Mouse (Mus musculus) midbrain, embryonic 16.5 days (tissue): Measurements from ENCODE around the gene Fgfr2. TPM values are rescaled to one million over a fixed set of nuclear protein-coding genes. Genes with fewer than 3 reads are reported as not detected.

Experiments
- ATAC-seq: fragments of 200-750 bp; cut with Nextera tagmentation; 2 replicates; pipeline ENCODE4 v1.8.0; 2017; ENCODE audit warnings: moderate TSS enrichment
- H3K27ac ChIP-seq: fragments of 300-500 bp; sonication (generic); 2 replicates; pipeline ENCODE4 v1.5.1; 2014; ENCODE audit warnings: mild to moderate bottlenecking, low read length, mixed read lengths
- H3K27me3 ChIP-seq: fragments of 300-500 bp; sonication (generic); 2 replicates; pipeline ENCODE4 v1.6.1; 2014; ENCODE audit warnings: low read depth, low read length, mixed read lengths; ENCODE audit not compliant: control insufficient read depth, insufficient read depth
- H3K36me3 ChIP-seq: fragments of 300-500 bp; sonication (generic); 2 replicates; pipeline ENCODE4 v1.6.1; 2014; ENCODE audit warnings: mild to moderate bottlenecking, low read length, moderate library complexity, mixed read lengths; ENCODE audit not compliant: control insufficient read depth, insufficient read depth
- H3K4me1 ChIP-seq: fragments of 300-500 bp; sonication (generic); 2 replicates; pipeline ENCODE4 v1.6.1; 2014; ENCODE audit warnings: mild to moderate bottlenecking, low read length, mixed read lengths; ENCODE audit not compliant: control insufficient read depth, insufficient read depth
- H3K4me2 ChIP-seq: fragments of 300-500 bp; sonication (generic); 2 replicates; pipeline ENCODE4 v1.6.1; 2014; ENCODE audit warnings: mild to moderate bottlenecking, low read length, mixed read lengths
- H3K4me3 ChIP-seq: fragments of 300-500 bp; sonication (generic); 2 replicates; pipeline ENCODE4 v1.5.1; 2014; ENCODE audit warnings: low read depth, mild to moderate bottlenecking, low read length, moderate library complexity, mixed read lengths
- H3K9ac ChIP-seq: fragments of 300-500 bp; sonication (generic); 2 replicates; pipeline ENCODE4 v1.6.1; 2014; ENCODE audit warnings: low read depth, low read length, mixed read lengths
- H3K9me3 ChIP-seq: fragments of 300-500 bp; sonication (generic); replicated peaks from 2 replicates; pipeline ENCODE4 v1.6.1; 2014; ENCODE audit warnings: mild to moderate bottlenecking, low read length, mixed read lengths; ENCODE audit not compliant: control insufficient read depth, poor library complexity, severe bottlenecking
- WGBS: fragments of 180-500 bp; shearing (Covaris S2); extraction: QIAGEN DNeasy Blood & Tissue Kit; methylation state at CpG from one replicate; pipeline ENCODE4 v1.1.7; 2014; 5-methylcytosine and 5-hydroxymethylcytosine counted together
- polyA plus RNA-seq: library from polyadenylated mRNA; unstranded; fragments of >200 nt; fragmentation: Nextera tagmentation; extraction: Ambion mirVana; gene quantifications from 2 replicates; pipeline ENCODE4 v1.2.1, GENCODE M21; 2015

The Fgfr2 gene
- polyA plus RNA-seq, 1 experiment from 2014 or later, result 23.8 TPM

DNA sequence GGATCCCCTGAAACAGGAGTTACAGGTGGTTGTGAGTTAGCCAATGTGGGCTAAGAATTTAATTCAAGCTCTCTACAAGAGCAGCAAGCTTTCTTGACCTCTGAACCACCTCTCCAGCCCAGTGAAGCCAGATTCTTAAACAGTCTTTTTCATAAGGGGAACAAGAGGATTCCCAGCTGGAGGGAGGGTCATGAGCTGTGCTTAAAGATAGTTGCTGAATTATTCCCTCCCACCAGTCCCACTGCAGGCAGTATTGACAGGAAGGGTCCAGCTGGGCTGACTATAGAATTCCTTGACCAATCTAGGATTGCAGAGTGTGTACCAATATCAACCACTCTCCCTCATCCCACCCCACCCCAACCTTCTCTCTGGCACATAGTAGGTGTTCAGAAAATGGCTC lies 654.8 kb downstream of the Fgfr2 start:
- H3K27ac ChIP-seq, result no peak overlapping the region
- no peak overlapping the region for H3K4me3 ChIP-seq
- no peak for ATAC-seq
- no peak overlapping the region for H3K4me2 ChIP-seq
- no peaks in the 10 kb centered on the region for H3K27me3 ChIP-seq
- no peaks in the 10 kb centered on the region for H3K9me3 ChIP-seq
- no peaks in the 10 kb centered on the region for H3K4me1 ChIP-seq
- H3K36me3 ChIP-seq, result no peaks in the 10 kb centered on the region
- H3K9ac ChIP-seq, result no peak overlapping the region

DNA sequence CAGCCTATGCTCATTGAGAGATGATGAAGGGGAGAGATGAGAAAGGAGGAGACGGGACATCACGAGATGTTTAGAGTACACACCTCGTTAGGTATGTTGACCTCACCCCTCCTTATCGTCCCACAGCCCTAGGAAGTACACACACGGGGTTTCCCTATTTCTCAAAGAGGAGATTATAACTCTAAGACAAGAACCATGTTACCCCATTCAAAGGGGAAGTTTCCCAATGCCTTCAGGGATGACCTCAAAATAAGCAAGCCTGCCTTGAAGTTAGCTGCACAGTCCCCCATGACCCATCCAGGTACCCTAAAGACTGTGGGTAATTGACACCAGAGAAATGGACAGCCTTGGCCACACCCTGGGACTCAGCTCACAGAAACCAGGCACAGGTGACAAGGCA lies 657.3 kb downstream of the Fgfr2 start:
- WGBS, result 93% methylated on average over 5 of the region's 5 CpGs
- Histone ChIP-seq H3K4me2 (no peak overlapping the region), H3K9me3 (no peaks in the 10 kb centered on the region), H3K4me1 (no peaks in the 10 kb centered on the region), H3K4me3 (no peak overlapping the region), H3K27ac (no peak overlapping the region), H3K9ac (no peak overlapping the region), H3K27me3 (no peaks in the 10 kb centered on the region), H3K36me3 (no peaks in the 10 kb centered on the region)
- ATAC-seq, result no peak

DNA sequence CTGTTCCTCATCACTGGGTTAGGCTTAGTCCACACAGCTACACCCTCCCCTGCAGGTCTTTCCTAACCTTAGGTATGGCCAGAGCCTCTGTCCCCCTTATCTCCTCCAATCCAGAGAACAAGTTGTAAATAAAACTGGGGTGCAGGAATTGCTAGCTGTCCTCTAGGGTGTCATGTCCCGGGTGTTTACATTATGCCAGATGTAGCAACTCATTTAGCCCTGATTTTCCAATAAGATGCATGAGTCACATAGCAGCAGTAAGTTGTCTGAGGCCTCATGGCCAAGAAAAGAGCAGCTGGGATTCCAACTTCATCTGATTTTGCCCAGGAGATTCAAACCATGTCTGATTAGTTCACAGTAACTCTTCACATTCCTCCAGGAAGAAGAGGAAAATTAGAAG lies 658.3 kb downstream of the Fgfr2 start:
- Histone ChIP-seq H3K9me3 (no peaks in the 10 kb centered on the region), H3K9ac (no peak overlapping the region), H3K27ac (no peak overlapping the region), H3K36me3 (no peaks in the 10 kb centered on the region), H3K27me3 (no peaks in the 10 kb centered on the region), H3K4me3 (no peak overlapping the region), H3K4me1 (no peaks in the 10 kb centered on the region), H3K4me2 (no peak overlapping the region)
- no peak for ATAC-seq
- WGBS, result 92% methylated on average over 1 of the region's 1 CpGs

DNA sequence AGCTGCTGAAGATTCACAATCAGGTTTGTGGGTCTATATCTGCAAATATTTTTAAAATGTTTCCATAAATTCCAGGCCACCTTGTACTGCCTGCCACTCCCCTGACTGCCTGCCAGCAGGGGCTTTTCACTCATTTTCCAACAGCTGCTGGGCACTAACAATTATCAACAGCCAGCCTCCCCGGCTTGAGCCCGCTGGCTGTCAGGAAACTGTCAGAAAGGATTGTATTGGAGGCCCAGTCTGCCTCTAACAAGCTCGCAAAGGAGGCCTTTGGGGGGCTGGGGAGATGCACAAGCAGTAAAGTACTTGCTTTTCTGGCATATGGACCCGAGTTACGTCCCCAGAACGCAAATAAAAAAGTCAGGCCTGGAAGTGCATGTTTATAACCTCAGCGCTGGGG lies 664.7 kb downstream of the Fgfr2 start:
- H3K27ac ChIP-seq, result no peak overlapping the region
- no peak for ATAC-seq
- 23% methylated on average over 7 of the region's 7 CpGs for WGBS

DNA sequence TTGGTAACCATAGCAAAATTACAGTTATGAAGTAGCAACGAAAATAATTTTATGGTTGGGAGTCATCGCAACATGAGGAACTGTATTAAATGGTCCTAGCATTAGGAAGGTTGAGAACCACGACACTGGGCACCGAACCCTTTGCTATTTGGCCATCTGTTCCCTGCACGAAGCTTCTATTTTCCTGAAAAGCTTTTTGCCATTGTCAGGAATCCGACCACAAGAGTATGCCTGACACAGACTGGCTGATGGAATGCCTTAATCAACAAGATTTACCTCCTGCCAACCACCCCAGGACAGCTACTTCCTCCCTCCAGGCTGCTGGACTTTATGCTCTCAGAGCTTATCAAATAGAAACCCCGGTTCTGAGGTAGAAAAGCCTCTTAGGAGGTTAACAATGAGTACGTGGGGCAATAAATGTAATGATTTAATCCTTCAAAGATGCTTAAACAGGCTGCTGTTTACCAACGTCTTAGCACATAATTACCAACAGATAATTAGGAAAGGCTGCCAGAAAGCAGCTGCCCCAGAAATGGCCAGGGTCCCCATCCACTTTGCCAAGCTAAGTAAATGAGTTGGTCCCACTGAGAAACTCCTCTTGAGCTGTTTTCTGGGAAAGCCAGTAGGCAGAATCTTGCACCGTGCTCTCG lies 668.0 kb downstream of the Fgfr2 start:
- H3K27me3 ChIP-seq, result no peaks in the 10 kb centered on the region
- WGBS, result 36% methylated on average over 11 of the region's 11 CpGs
- no peak overlapping the region for H3K4me3 ChIP-seq
- ATAC-seq, result no peak
- H3K9ac ChIP-seq, result no peak overlapping the region
- no peaks in the 10 kb centered on the region for H3K36me3 ChIP-seq
- H3K4me2 ChIP-seq, result no peak overlapping the region
- peaks cover 6% of the 10 kb centered on the region; the same call in 1 of the 2 replicates for H3K4me1 ChIP-seq
- H3K27ac ChIP-seq, result no peak overlapping the region
- no peaks in the 10 kb centered on the region for H3K9me3 ChIP-seq

More for the DNA sequence above, 664.7 kb downstream of the Fgfr2 start:
- no peak overlapping the region for H3K9ac ChIP-seq
- H3K27me3 ChIP-seq, result no peaks in the 10 kb centered on the region
- no peak overlapping the region for H3K4me3 ChIP-seq
- no peak overlapping the region for H3K4me2 ChIP-seq
- H3K4me1 ChIP-seq, result peaks cover 4% of the 10 kb centered on the region; the same call in 1 of the 2 replicates
- no peaks in the 10 kb centered on the region for H3K9me3 ChIP-seq
- no peaks in the 10 kb centered on the region for H3K36me3 ChIP-seq

DNA sequence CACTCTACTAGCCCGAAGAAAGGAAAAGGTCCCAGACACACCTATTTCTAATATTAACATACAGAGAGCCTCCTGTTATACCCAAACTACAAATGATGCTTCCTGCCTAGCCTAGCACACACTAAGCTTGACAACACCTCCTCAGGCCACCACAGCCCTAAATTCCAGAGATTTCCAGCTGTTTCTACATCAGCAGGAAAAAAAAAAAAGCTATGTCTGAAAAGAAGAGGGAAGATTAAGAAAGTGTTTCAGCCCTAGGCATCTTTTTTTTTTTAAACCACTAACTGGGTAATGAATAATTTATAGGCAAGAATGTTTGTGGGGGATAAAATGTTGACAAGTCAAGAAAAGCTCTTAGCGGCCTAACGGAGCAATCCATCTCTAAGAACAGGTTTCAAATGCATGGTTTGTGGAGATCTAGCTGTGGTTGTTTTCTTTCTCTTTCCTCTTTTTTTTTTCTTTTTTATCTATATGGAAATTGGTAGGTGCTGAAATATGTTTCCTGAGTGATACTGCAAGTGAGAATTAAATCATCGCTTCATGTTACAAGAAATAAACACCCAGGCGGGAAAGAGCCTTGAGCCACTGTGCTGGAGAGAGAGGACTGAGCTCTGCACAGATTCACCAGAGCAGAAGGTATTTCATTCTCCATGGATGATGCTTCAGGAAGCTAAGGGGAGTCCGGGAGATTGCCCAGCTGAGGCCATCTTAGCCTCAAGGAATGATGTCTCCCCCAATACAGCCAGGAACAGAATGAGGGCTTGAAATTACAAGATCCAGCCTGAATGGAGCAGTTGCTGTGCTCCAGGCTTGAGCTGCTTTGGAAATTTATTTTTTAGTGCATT lies 673.0 kb downstream of the Fgfr2 start:
- no peaks in the 10 kb centered on the region for H3K27me3 ChIP-seq
- peak overlapping the region; percentile 64 for H3K27ac ChIP-seq
- ATAC-seq, result no peak
- no peaks in the 10 kb centered on the region for H3K9me3 ChIP-seq
- no peak overlapping the region for H3K9ac ChIP-seq
- H3K4me3 ChIP-seq, result no peak overlapping the region
- peaks cover 7% of the 10 kb centered on the region for H3K4me1 ChIP-seq
- H3K36me3 ChIP-seq, result no peaks in the 10 kb centered on the region
- WGBS, result 60% methylated on average over 6 of the region's 6 CpGs
- H3K4me2 ChIP-seq, result no peak overlapping the region

DNA sequence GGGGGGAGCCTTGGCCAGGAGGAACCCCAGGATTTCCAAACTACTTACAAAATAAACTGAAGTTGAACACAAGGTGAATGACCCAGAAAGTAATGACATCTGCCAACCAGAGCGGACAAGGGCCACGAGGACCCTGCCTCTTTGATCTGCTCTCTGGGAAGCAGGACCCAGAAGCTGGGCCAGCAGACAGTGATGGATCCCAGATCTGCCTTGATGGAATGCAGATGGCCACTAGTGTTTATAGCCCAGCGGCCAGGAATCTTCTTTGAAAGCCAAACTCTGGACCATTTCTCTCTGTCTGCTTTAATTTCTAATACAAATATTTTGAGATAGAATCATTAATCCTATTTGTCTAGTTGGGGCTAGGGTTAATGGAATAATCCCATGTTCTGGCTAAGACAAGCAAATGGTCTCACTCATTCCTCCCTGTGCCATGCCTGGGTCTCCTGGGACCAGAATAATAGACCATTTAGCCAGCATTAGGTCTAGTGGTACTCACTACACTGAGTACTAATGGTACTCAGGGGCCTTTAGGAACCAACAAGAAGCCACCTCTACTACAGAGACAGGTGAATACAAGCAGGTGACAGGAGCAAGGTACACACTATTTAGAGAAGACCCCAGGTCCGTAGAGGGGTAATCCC lies 674.5 kb downstream of the Fgfr2 start:
- Histone ChIP-seq H3K27ac (no peak overlapping the region), H3K4me1 (peaks cover 7% of the 10 kb centered on the region), H3K4me2 (no peak overlapping the region), H3K27me3 (no peaks in the 10 kb centered on the region), H3K36me3 (no peaks in the 10 kb centered on the region), H3K9ac (no peak overlapping the region), H3K9me3 (no peaks in the 10 kb centered on the region), H3K4me3 (no peak overlapping the region)
- WGBS, result 83% methylated on average over 4 of the region's 4 CpGs
- ATAC-seq, result no peak

DNA sequence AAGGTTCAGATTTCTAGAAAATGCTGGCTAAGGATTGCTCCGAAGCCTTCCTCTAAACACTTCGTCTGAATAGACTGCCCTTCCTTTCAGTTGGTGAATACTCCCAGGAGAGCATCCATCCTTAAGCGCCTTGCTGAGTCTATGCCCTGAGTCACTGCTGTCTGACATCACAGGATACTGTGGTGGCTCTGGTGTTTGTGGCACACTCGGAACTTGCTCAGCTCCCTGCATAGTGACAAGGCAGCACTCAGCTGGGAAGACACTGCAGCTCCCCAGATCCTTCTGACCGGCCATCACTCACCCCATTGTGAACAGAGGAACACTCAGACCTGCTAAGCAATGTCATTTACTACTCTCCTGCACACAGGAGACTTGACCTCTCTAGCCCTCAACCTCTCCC lies 675.6 kb downstream of the Fgfr2 start:
- Histone ChIP-seq H3K9me3 (no peaks in the 10 kb centered on the region), H3K36me3 (no peaks in the 10 kb centered on the region), H3K27ac (no peak overlapping the region), H3K4me3 (no peak overlapping the region), H3K9ac (no peak overlapping the region), H3K27me3 (no peaks in the 10 kb centered on the region), H3K4me2 (no peak overlapping the region), H3K4me1 (peaks cover 7% of the 10 kb centered on the region)
- no peak for ATAC-seq
- WGBS, result 87% methylated on average over 5 of the region's 5 CpGs

DNA sequence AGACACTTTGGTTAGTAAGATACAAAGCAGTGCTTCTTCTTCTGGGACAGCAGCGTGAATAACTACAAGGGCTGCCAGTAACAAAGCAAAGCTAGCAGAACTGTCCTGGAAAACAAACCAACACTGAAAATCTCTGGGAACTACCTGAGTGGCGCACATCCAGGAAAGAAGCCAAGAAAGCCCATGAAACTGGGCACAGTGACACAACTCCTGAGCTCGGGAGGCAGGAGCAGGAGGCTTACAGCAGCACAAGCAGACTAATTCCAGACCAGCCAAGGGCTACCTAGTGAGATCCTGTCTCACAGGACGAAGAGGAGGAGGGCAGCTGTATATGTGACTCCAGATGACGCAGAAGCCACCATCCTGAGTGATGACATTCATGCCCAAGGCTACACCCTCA lies 676.3 kb downstream of the Fgfr2 start:
- Histone ChIP-seq H3K27me3 (no peaks in the 10 kb centered on the region), H3K4me2 (no peak overlapping the region), H3K9ac (no peak overlapping the region), H3K4me3 (no peak overlapping the region), H3K36me3 (no peaks in the 10 kb centered on the region), H3K27ac (no peak overlapping the region), H3K9me3 (no peaks in the 10 kb centered on the region), H3K4me1 (peaks cover 7% of the 10 kb centered on the region)
- no peak for ATAC-seq
- 80% methylated on average over 5 of the region's 5 CpGs for WGBS
